Mouse (Mus musculus) left cerebral cortex, adult 9 months (tissue): ENCODE results near the gene Trim17.

Experiments
- DNase-seq, 2 experiments: peaks; one replicate each; pipeline ENCODE4 v3.0.0; 2022; ENCODE audit warnings: low spot score in 2 of 2

The Trim17 gene

GRCm38 (mm10) chr11:58954420-58955142, at the start of gene Trim17, which contains the start of gene Hist3h2a:
Gene Trim17 (plus strand): TSS chr11:58954685.
Gene Hist3h2a (plus strand): TSS chr11:58954685.
- peak; percentile 98 for DNase-seq

DNA sequence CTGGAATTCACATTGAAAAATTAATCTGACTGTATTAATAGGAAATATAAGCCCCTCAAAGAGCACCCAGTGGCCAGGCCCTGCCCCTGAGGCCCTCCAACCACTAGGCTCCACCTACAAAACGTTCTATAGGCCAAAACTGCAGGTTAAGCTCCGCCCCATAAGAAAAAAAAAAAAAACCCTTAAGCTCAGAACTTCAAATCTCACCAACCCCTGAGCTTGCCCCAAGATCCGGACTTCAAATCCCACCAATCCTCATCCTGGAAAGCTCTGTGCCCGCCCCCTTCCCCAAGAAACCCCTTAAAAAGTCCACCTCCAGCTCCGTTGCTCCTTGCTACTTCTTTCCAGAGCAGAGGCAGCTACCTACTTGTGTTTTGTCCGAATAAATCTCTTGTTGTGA, 49.6 kb upstream of the Trim17 start:
- DNase-seq = no peak

DNA sequence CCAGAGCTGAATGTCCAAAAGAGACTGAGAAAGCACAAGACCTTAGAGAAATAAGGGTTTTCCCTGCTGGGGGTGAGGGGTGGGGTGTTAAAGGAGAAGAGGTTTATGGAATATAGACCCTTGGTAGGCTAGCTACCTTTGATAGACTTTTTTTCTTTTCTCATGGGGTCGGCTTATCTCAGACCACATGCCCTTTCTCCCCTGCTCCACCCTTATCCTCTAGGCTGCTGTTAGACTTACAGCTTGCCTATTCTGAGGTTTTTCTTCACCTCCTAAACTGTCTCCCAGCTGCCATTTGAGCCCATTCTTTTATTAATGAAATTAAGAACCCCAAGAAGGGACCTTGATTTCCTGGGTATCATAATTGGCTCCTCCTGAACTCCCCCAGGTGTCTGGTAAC, 40.7 kb upstream of the Trim17 start:
- no peak for DNase-seq

GRCm38 (mm10) chr11:58914461-58915028, 39.9 kb upstream of the Trim17 start:
- DNase-seq = no peak

- no peak for DNase-seq
Measured at GRCm38 (mm10) chr11:58916879-58917744, 37.4 kb upstream of the Trim17 start.

DNA sequence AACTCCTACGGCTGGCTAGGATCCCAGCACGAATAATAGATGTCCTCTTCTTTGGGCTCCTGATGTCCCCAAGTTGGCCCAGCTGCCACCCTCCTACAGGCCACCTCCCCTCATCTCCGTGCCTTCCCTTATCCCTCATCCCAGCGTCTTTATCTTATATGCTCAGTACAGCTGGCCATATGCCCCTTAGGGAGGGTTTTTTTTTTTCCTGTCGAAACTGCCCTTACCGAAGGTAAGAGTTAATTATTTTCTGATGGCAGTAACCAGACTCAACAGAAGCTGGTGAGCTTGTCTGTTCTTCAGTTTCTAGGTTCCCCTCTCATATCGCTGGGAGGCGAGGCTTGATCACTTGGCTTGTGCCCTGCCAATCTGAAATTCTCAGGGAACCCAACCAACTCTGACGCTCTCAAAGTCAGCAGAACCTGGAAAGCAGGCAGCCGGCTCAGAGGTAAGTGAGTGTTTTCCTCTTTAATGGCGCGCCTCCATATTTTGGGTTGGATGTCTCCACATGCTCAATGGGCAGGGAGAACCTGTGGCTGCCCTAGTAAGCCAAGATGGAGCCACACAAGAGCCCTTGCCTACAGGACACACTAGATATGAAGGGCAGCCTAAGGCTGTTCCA, 36.6 kb upstream of the Trim17 start, which contains the start of gene Btnl10:
Gene Btnl10, plus strand, starts transcription at position 164 of the 622 bp plus-strand sequence.
- no peak for DNase-seq

GRCm38 (mm10) chr11:58918759-58919158, 35.7 kb upstream of the Trim17 start:
- DNase-seq = no peak

GRCm38 (mm10) chr11:58922420-58922819, 32.1 kb upstream of the Trim17 start:
- no peak for DNase-seq

DNA sequence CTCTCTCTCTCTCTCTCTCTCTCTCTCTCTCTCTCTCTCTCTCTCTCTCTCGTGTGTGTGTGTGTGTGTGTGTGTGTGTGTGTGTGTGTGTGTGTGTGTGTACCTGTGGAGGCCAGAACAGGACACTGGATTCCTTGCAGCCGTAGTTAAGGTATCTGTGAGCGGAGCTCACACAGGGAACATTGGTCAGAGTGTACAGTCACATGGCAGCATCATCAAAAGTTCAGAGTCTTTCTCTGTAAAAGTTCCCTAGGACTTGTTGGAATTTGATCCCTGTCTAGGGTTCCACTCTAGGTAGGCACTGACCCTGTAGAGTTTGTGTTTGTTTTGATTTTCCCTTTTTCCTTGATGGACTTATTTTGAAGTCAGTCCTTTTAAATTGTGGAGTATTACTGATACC, 27.8 kb upstream of the Trim17 start:
- DNase-seq = no peak

DNA sequence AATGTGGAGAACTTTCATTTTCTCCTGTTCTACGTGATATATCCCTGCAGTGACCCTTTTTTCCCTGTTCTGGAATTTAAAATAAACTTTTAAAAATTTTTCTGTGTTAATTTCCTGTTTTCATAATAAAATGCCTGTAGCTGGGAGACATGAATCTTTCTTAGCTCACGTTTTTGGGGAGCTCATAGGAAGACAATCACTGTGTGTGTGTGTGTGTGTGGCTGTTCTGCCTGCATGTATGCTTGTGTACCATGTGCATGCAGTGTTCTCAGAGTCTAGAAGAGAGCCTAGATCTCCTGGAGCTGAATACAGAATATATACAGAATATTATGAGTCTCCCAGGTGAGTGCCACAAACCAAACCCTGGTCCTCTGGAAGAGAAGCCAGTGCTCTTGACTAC, 27.4 kb upstream of the Trim17 start:
- no peak for DNase-seq

DNA sequence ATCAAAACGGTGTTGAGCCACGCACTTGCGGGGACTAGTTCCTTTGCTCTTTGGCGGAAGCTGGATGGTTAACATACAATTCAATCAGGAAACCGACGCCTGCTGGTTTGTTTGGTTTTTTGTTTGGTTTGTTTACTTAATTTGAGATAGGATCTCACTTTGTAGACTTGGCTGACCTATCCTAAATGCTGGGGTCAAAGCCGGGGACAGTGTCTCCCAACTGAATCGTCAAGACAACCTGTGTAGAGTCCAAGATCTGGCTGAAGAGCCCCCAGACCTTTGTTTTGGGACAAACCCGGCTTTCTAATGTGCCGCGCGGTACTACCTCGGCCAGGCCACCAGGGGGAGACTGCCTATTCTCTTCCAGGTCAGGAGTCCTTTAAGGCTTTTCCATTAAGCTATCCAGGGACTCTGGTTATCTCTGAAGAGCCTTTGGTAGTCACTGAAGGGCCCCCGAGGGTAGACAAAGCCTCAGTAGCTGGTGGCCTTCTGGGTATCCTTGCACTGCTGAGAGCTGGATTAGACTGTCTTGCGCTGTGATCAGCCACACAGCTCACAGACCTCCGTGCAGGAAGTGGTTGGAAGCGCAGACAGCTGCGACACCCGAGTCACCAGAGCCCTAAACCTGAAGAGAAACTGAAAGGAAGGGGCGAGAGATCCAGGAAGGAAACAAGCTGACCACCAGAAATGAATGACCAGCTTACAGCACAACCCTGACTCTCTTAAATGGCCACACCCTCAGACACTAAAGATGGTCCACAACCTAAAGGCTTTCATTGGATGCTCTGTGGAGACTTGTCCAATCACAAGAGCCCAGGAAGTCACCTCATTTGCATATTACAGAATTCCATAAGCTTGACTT, 26.5 kb upstream of the Trim17 start:
- no peak for DNase-seq

DNA sequence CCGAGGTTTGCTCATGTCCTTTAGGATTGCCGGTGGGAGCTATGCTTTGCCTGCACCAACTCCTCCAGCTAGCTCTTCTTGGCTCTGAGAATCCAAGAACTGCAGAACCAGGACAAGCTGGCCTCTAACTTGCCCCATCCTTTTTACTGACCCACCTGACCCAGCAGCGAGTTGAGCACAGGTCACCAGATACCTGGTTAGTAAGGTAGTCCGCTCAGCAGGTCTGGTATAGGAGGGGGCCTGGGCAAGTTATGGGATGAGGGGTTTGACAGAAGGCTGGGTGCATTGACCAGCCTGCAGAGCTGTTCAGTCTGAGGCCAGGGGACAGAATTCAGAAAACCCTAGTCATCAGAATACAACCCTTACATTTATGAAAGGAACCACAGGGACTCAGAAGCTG, 25.4 kb upstream of the Trim17 start:
- DNase-seq = no peak

- no peak for DNase-seq
Measured at GRCm38 (mm10) chr11:58929641-58930040, 24.8 kb upstream of the Trim17 start.

- DNase-seq = no peak
Measured at GRCm38 (mm10) chr11:58930254-58930653, 24.2 kb upstream of the Trim17 start.

DNA sequence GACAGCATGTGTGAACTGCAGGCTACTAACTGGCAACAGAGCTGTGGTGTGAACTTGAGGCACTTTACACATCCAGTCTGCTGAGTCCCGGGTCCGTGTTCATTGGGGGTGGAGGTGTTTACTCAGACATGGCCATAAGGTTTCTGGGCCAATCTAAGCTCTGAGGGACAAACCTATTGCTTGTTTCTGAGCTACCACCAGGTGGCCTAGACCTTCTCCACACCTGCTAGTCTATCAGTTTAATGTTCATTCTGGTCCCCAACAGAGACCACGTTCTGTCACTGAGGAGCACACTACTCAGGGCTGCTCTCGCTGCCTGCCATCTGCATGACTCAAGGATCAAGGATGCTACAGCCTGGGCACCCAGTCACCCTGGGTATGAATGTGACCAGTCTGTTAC, 22.9 kb upstream of the Trim17 start:
- DNase-seq = no peak

DNA sequence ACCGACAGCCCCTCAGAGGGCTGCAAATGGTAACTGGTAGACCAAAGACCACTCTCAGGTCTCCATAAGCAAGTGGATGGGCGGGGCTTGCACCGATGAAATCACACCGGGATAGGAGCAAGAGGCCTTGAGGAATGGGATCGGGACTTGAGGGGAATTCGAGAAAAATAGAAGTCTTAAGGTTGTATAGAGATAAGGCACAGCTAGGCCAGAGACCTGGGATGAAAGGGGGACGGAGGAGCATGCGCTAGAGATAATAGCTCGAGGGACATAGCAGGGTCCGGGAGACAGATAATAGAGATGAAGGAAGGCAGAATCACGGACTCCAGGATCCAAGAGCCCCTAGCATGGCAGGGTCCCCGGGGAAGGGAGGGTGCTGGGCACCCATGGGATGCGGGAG, 16.6 kb upstream of the Trim17 start:
- no peak for DNase-seq

GRCm38 (mm10) chr11:58938322-58939087, 16.0 kb upstream of the Trim17 start, which contains the start of gene Rnf187:
Gene Rnf187 (minus strand): TSS chr11:58938916.
- peak; percentile 83 to 93 for DNase-seq

DNA sequence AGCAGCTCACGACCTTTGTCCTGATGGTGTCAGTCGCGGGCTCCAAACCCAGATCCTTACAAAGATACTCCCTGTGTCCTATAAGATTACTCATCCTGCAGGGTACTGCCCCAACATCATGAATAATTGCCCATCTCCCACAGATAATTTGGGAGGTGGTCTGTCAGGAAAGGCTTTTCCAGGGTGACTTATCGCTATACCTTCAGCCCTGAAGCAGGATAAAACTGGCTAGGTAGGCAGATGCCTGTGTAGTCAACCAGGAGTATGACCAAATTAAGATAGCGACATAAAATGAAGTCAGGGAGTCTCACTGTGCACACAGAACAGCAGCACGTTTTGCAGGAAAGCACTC, 15.4 kb upstream of the Trim17 start:
- DNase-seq = no peak

DNA sequence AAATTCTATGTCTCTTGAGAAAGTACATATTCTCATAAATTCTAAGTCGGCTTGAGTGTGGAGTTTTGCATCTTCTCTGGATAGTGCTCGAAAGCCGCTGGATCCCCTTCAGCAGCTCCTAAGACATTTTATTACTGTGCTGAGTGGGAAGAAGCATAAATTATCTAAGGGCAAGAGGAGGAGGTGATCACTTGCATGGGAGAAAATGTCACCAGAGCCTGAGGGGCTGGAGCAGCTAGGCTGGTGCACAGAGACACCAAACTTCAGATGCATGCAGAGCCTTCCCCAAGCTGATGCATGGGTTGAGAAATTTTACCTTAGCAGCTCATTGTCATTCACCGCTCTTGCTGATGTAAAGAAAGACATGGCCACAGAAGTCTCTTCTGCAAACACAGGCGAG, 10.3 kb upstream of the Trim17 start:
- DNase-seq = no peak

- no peak for DNase-seq
Measured at GRCm38 (mm10) chr11:58947306-58947705, 7.2 kb upstream of the Trim17 start.
